Mouse (Mus musculus): ENCODE results near the gene Rap1gds1.

Gene Rap1gds1

GRCm38 (mm10) chr3:139074484-139075211 lies at the start of gene Rap1gds1:
TSS of gene Rap1gds1 (minus strand) at chr3:139075201.
- DNase-seq (ENCODE audit: low spot score), result no peak

GRCm38 (mm10) chr3:139118446-139118845 lies 43.4 kb upstream of the Rap1gds1 start:
- DNase-seq (ENCODE audit: low spot score), result no peak

GRCm38 (mm10) chr3:139116733-139117337 lies 41.8 kb upstream of the Rap1gds1 start:
- no peak for DNase-seq (ENCODE audit: low spot score)

- no peak for DNase-seq (ENCODE audit: low spot score)
Observed at GRCm38 (mm10) chr3:139112335-139112973, 37.5 kb upstream of the Rap1gds1 start.

GRCm38 (mm10) chr3:139111877-139112276 lies 36.9 kb upstream of the Rap1gds1 start:
- DNase-seq (ENCODE audit: low spot score), result no peak

- DNase-seq (ENCODE audit: low spot score), result no peak
Observed at GRCm38 (mm10) chr3:139108176-139108575, 33.2 kb upstream of the Rap1gds1 start.

- DNase-seq (ENCODE audit: low spot score), result no peak
Observed at GRCm38 (mm10) chr3:139103914-139104313, 28.9 kb upstream of the Rap1gds1 start.

- no peak for DNase-seq (ENCODE audit: low spot score)
Observed at GRCm38 (mm10) chr3:139103346-139103745, 28.3 kb upstream of the Rap1gds1 start.

- DNase-seq (ENCODE audit: low spot score), result no peak
Observed at GRCm38 (mm10) chr3:139101941-139102340, 26.9 kb upstream of the Rap1gds1 start.

GRCm38 (mm10) chr3:139099284-139099683 lies 24.3 kb upstream of the Rap1gds1 start:
- no peak for DNase-seq (ENCODE audit: low spot score)

GRCm38 (mm10) chr3:139095894-139096293 lies 20.9 kb upstream of the Rap1gds1 start:
- DNase-seq (ENCODE audit: low spot score), result no peak

GRCm38 (mm10) chr3:139088526-139088925 lies 13.5 kb upstream of the Rap1gds1 start:
- no peak for DNase-seq (ENCODE audit: low spot score)

- no peak for DNase-seq (ENCODE audit: low spot score)
Observed at GRCm38 (mm10) chr3:139083778-139084539, 9.0 kb upstream of the Rap1gds1 start.

- DNase-seq (ENCODE audit: low spot score), result no peak
Observed at GRCm38 (mm10) chr3:139079831-139080230, 4.8 kb upstream of the Rap1gds1 start.

GRCm38 (mm10) chr3:139078010-139078409 lies 3.0 kb upstream of the Rap1gds1 start:
- no peak for DNase-seq (ENCODE audit: low spot score)

- no peak for DNase-seq (ENCODE audit: low spot score)
Observed at GRCm38 (mm10) chr3:139076059-139076455, 1.1 kb upstream of the Rap1gds1 start.

GRCm38 (mm10) chr3:139075333-139076058 lies 495 bp upstream of the Rap1gds1 start:
- DNase-seq (ENCODE audit: low spot score), result peak; percentile 46

GRCm38 (mm10) chr3:139073801-139074483 lies 1.1 kb downstream of the Rap1gds1 start:
- DNase-seq (ENCODE audit: low spot score), result no peak

GRCm38 (mm10) chr3:139069539-139069938 lies 5.5 kb downstream of the Rap1gds1 start:
- DNase-seq (ENCODE audit: low spot score), result no peak

- no peak for DNase-seq (ENCODE audit: low spot score)
Observed at GRCm38 (mm10) chr3:139064076-139064475, 10.9 kb downstream of the Rap1gds1 start.

- DNase-seq (ENCODE audit: low spot score), result no peak
Observed at GRCm38 (mm10) chr3:139062088-139062487, 12.9 kb downstream of the Rap1gds1 start.

Data from layer of hippocampus, adult 9-10 months (tissue).